10 mouse cellular contexts compared by ENCODE assay signal in genomic region chr3:28165598-28165997, GRCm38 (mm10).
DNase-seq lines count a peak whose midpoint lies in the region; ATAC-seq and TF ChIP-seq lines count a peak whose summit lies in the region.
"Had no signal": no experiment of that assay in that cellular context is flagged by ENCODE, and none has a peak within 500 bp of the region (broad histone marks: within the 10 kb centered on the region; RNA-seq: fewer than 3 reads in every experiment).

No protein-coding gene starts in this region.

- no peak overlapping the region for H3K4me3 ChIP-seq in kidney, embryonic 14.5 days (ENCODE audit: low read length)
- no peak overlapping the region for H3K4me3 ChIP-seq in bone marrow, adult 2 months (replicated peaks; ENCODE audit: control insufficient read depth, low read depth, low read length)
- H3K4me3 ChIP-seq in embryonic facial prominence, embryonic 14.5 days (ENCODE audit: low read depth, low read length), result no peak overlapping the region
- no peak overlapping the region for H3K4me3 ChIP-seq in hindbrain, embryonic 12.5 days
- H3K4me3 ChIP-seq: limb, embryonic 15.5 days had no signal

- no peaks in the 10 kb centered on the region for H3K36me3 ChIP-seq in kidney, embryonic 14.5 days (ENCODE audit: control insufficient read depth, insufficient read depth, low read length)
- no peaks in the 10 kb centered on the region for H3K36me3 ChIP-seq in embryonic facial prominence, embryonic 14.5 days (ENCODE audit: control insufficient read depth, insufficient read depth, low read length)
- H3K36me3 ChIP-seq in hindbrain, embryonic 12.5 days, result no peaks in the 10 kb centered on the region
- H3K36me3 ChIP-seq: G1E; limb, embryonic 15.5 days had no signal

- H3K9ac ChIP-seq in kidney, embryonic 14.5 days (ENCODE audit: low read depth, low read length), result no peak overlapping the region
- no peak overlapping the region for H3K9ac ChIP-seq in embryonic facial prominence, embryonic 14.5 days (ENCODE audit: low read depth, low read length)
- H3K9ac ChIP-seq in hindbrain, embryonic 12.5 days, result no peak overlapping the region
- H3K9ac ChIP-seq: limb, embryonic 15.5 days had no signal

- 0 out of 2 replicates have a peak, but pooled peaks have one; percentile 13 for TF ChIP-seq CTCF in bone marrow, adult 2 months (IDR thresholded peaks at IDR 0.05; ENCODE audit: control insufficient read depth, insufficient read depth, low read length)

- no peak for ATAC-seq in kidney, embryonic 14.5 days (ENCODE audit: low FRiP score, low TSS enrichment)
- no peak for ATAC-seq in embryonic facial prominence, embryonic 14.5 days (ENCODE audit: low read depth)
- 0 out of 2 replicates have a peak, but pooled peaks have one; percentile 63 for ATAC-seq in hindbrain, embryonic 12.5 days (ENCODE audit: low FRiP score)

- no peaks in the 10 kb centered on the region for H3K27me3 ChIP-seq in kidney, embryonic 14.5 days (ENCODE audit: control insufficient read depth, insufficient read depth, low read length)
- no peaks in the 10 kb centered on the region for H3K27me3 ChIP-seq in embryonic facial prominence, embryonic 14.5 days (replicated peaks; ENCODE audit: control insufficient read depth, insufficient read depth, low read length)
- no peaks in the 10 kb centered on the region for H3K27me3 ChIP-seq in hindbrain, embryonic 12.5 days
- H3K27me3 ChIP-seq: limb, embryonic 15.5 days had no signal

- no peak overlapping the region for H3K4me2 ChIP-seq in kidney, embryonic 14.5 days (replicated peaks; ENCODE audit: low read depth, low read length)
- no peak overlapping the region for H3K4me2 ChIP-seq in embryonic facial prominence, embryonic 14.5 days (ENCODE audit: low read depth, low read length)
- H3K4me2 ChIP-seq in hindbrain, embryonic 12.5 days (replicated peaks), result no peak overlapping the region
- H3K4me2 ChIP-seq: limb, embryonic 15.5 days had no signal

- no peak for TF ChIP-seq POLR2A in bone marrow, adult 2 months (IDR thresholded peaks at IDR 0.05; ENCODE audit: borderline replicate concordance, control insufficient read depth, low read depth, low read length)

- H3K4me1 ChIP-seq in kidney, embryonic 14.5 days (ENCODE audit: control insufficient read depth, insufficient read depth, low read length), result no peaks in the 10 kb centered on the region
- H3K4me1 ChIP-seq in bone marrow, adult 2 months (ENCODE audit: control insufficient read depth, insufficient read depth, low read length), result no peaks in the 10 kb centered on the region
- no peaks in the 10 kb centered on the region for H3K4me1 ChIP-seq in embryonic facial prominence, embryonic 14.5 days (ENCODE audit: control insufficient read depth, insufficient read depth, low read length)
- H3K4me1 ChIP-seq in hindbrain, embryonic 12.5 days, result no peaks in the 10 kb centered on the region

- H3K9me3 ChIP-seq in kidney, embryonic 14.5 days (ENCODE audit: control insufficient read depth, low read length), result no peaks in the 10 kb centered on the region
- no peaks in the 10 kb centered on the region for H3K9me3 ChIP-seq in embryonic facial prominence, embryonic 14.5 days (ENCODE audit: control insufficient read depth, low read length)
- no peaks in the 10 kb centered on the region for H3K9me3 ChIP-seq in hindbrain, embryonic 12.5 days (replicated peaks)
- H3K9me3 ChIP-seq: G1E; limb, embryonic 15.5 days had no signal

- no peak overlapping the region for H3K27ac ChIP-seq in kidney, embryonic 14.5 days (ENCODE audit: low read depth, low read length)
- H3K27ac ChIP-seq in bone marrow, adult 2 months (ENCODE audit: control insufficient read depth, insufficient read depth, low read depth, low read length, poor library complexity), result no peak overlapping the region
- H3K27ac ChIP-seq in embryonic facial prominence, embryonic 14.5 days (replicated peaks; ENCODE audit: low read depth, low read length), result no peak overlapping the region
- no peak overlapping the region for H3K27ac ChIP-seq in hindbrain, embryonic 12.5 days
- H3K27ac ChIP-seq: limb, embryonic 15.5 days had no signal

- DNase-seq in kidney, adult 11 months, result peak; percentile 12
- peak; percentile 85 for DNase-seq in embryonic facial prominence, embryonic 14.5 days (ENCODE audit: low spot score)
- peak; percentile 73 for DNase-seq in layer of hippocampus, adult 9-10 months (ENCODE audit: low spot score)
- peak; percentile 87 for DNase-seq in lung, postnatal 36 days
- DNase-seq in right cerebral cortex, postnatal 14 days, result peak; percentile 48

- 0% methylated on average over 1 of the region's 1 CpGs for WGBS in kidney, embryonic 14.5 days
- WGBS in bone marrow, adult 2 months, result 0% methylated on average over 1 of the region's 1 CpGs
- WGBS in embryonic facial prominence, embryonic 14.5 days, result 0% methylated on average over 1 of the region's 1 CpGs
- 0% methylated on average over 1 of the region's 1 CpGs for WGBS in hindbrain, embryonic 12.5 days

Comparison
In these comparisons a context has a peak if more than half of its experiments do, and no peak if none do; other contexts are left out.
1. DNase-seq: peak in every context shown above with its lines; median percentile 87 in lung, postnatal 36 days; 85 in embryonic facial prominence, embryonic 14.5 days; 73 in layer of hippocampus, adult 9-10 months; 48 in right cerebral cortex, postnatal 14 days; 12 in kidney, adult 11 months.